Mouse (Mus musculus) liver, adult (tissue): ENCODE measurements around the gene Art4.

Experiments used
- GATA4 ChIP-seq: IDR thresholded peaks from 2 replicates; pipeline ENCODE4 v1.6.1; 2014; ENCODE audit warnings: mild to moderate bottlenecking, low read length; ENCODE audit not compliant: insufficient replicate concordance

Gene Art4

DNA sequence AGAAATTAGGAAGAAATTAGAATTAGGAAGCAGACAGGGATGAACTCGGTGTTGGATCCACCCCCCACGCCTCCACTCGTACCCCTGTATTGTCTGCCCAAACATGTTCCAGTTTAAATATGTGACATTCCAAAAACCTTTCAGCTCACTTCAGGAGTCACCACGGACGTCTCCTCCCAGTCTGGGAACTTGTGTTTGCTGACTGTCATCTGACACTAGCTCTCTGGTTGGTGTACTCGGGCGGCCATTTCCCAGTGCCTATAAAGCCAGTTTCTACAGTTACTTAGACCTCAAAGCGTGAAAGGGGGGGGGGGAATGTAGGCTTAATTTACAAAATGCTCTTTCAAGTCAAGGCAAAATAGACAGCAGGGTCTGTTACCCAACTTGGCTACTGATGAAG lies 24.1 kb upstream of the Art4 start:
- no peak for TF ChIP-seq GATA4

GRCm38 (mm10) chr6:136875670-136876069 lies 18.1 kb upstream of the Art4 start, which contains the start of gene Mgp:
Gene Mgp, minus strand, starts transcription at chr6:136875823.
- no peak for TF ChIP-seq GATA4

- TF ChIP-seq GATA4: no peak
These were observed 17.1 kb upstream of the Art4 start for GRCm38 (mm10) chr6:136874599-136874998.

- TF ChIP-seq GATA4: no peak
These were observed 11.4 kb upstream of the Art4 start for GRCm38 (mm10) chr6:136868921-136869320.

DNA sequence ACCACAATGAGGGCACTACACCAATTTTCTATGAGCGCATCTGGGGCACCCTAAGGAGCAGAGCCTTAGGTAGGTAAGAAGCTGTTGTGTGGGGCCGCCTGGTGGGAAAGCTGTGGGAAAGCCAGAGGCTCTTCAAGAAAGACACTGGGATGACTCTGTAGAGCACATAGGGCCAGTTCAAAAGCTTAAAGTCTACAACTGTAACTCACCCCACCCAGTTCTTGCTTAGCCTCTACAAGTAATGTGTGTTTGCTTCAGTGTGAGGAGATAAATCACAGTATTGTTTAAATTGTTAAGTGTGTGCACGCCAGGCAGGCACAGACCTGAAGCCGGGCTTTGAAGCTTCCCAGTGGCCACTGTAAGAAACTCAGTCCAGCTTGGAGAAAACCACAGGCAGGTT lies 8.6 kb upstream of the Art4 start:
- TF ChIP-seq GATA4: no peak

GRCm38 (mm10) chr6:136865360-136865759 lies 7.8 kb upstream of the Art4 start:
- TF ChIP-seq GATA4: no peak

DNA sequence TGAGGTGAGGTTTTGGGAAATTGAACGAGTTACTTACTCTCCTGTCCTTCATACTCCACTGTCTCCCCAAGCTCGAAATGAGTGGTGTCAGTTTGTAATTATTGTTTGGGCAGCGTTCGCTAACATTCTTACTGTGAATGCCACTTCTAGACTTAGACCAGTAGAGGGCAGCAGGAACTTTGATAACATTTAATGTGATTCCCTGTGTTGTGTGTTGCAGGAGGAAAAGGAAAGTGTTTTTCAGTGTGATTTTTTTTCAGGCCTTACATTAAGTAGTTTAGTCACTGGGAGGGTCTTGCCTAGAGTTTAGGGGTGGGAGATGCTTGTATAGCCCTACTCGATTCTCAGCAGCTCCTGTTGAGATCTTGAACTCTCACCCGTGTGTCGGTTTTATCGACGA lies 3.5 kb upstream of the Art4 start:
- TF ChIP-seq GATA4: no peak

DNA sequence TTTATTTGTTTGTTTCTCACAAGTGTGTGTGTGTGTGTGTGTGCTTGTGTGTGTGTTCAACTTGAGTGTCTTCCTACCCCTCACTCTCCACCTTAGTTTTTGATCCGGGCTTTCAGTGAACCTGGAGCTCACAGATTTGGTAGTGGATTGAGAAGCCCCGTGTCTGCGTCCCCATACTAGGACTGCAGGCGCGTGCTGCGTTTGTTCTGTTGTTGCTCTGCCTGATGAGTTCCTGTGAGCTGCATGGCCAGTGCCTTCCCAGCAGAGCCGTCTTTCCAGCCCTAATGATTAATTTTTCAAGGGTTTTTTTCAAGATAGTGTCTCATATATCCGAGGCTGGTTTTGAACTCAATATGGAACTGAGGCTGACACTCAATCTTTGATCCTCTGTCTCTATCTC lies 887 bp upstream of the Art4 start:
- no peak for TF ChIP-seq GATA4

GRCm38 (mm10) chr6:136857873-136858260 lies 334 bp upstream of the Art4 start:
- peak; percentile 82 for TF ChIP-seq GATA4

GRCm38 (mm10) chr6:136856071-136856636 lies 1.4 kb downstream of the Art4 start:
- no peak for TF ChIP-seq GATA4

- no peak for TF ChIP-seq GATA4
These were observed 2.4 kb downstream of the Art4 start for GRCm38 (mm10) chr6:136855183-136855582.

DNA sequence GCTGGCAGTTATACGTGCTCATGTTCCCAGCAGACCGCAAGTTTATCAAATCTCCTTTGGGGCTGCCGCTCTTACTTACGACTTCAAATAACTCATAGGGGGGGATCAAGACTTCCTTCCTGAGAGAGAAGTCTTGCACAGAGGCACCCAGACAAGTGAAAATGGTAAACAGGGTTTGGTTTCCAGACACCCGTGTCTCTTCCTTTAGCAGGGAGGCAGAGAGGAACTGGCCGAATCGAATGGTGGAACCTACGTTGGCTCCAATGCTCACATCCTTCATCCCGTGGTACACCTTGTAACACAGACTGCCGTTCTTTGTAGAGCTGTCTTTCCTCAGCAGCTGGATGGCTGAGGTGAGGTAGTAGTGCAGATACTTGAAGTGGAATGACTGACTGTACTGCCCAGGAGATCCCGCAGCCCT lies 3.2 kb downstream of the Art4 start:
- no peak for TF ChIP-seq GATA4

GRCm38 (mm10) chr6:136852762-136853161 lies 4.8 kb downstream of the Art4 start:
- TF ChIP-seq GATA4: no peak

DNA sequence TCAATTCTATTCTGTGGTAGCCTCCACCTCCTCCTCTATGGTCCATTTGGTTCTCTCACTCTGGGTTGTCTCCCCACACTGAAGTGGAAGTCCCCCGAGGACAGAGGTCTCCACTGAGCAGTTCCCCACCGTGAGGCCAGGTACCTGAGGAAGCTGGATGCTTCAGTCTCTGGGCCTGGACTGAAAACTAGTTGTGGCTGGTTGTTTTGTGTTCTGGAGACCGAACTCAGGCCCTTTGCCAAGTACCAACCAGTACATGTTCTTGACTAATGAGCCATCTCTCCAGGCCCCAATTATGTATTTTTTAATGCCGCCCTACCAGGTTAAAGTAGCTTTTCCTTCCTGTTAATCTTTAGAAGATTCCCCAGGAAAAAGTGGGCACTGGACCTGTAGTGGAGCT lies 5.2 kb downstream of the Art4 start:
- TF ChIP-seq GATA4: no peak

DNA sequence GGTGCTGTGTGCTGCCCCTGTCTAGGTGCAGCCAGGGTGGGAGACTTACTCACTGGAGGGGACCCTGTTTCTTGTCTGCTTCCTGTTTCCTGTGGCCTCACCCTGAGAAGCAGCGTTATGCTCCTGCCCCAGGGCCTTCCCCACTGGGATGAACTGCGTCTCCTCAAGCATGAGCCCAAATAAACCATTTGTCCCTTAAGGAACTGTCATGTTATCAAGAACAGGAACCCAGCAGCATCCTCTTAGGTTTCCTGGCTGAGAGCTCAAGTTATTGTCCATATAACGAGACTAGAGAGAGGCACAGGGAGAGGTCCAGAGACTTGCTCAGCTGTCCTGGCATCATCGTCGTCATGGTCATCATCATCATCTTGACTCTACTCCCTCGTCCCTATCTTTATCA lies 7.3 kb downstream of the Art4 start:
- TF ChIP-seq GATA4: peak; percentile 71; the same call in 1 of the 2 replicates

DNA sequence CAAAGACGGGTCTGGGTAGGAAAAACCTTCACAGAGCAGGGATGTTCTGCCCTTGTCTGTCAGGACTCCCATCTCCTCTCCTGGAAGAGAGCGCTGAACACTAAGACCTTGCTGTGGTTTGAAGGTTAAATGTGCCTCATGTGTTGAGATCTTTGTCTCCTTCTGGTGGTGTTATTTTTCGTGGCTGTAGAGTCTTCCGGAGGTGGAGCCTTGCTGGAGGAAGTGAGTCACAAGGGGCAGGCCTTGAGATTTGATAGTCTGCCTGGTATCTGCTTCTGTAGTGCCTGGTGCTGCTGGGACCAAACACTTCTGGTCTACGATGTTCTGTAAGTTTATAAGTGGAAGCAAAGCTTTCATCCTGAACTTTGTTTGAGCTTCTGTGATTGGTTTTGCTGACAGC lies 8.6 kb downstream of the Art4 start:
- TF ChIP-seq GATA4: no peak

DNA sequence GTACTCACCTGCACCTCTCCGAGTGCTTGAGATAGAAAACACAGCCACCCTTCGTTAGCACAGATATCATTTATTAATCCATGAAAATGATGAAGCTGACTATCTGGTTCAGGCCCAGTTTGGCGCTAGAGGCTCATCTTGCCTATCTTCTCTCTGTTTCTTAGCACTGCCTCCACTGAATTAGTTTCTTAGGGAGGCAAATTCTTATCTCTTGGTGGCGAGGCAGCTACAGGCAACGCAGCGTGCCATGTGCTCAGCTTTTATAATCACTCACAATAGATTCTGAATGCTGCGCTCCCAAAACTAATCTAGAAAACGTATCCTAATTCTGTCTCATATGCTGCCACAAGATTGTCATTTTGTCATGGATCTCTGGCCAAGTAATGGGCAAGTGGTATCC lies 9.1 kb downstream of the Art4 start:
- no peak for TF ChIP-seq GATA4
